Mouse (Mus musculus) erythroblast, adult 5-6 weeks (primary cell): Measurements from ENCODE around the gene Erfe. TPM values are rescaled to one million over a fixed set of nuclear protein-coding genes. Genes with fewer than 3 reads are reported as not detected.

Experiments
- ATAC-seq: replicated peaks from 2 replicates; pipeline ENCODE4 v1.8.0; 2016; ENCODE audit warnings: moderate number of reproducible peaks, mild to moderate bottlenecking, moderate TSS enrichment, inconsistent platforms; ENCODE audit not compliant: poor library complexity, low FRiP score, severe bottlenecking
- total RNA-seq, 2 experiments: library from RNA; stranded (forward) in 1 of 2; stranded (reverse) in 1 of 2; fragments of 150-400 nt in 1 of 2; fragments of 200-764, 138-1000 nt in 1 of 2; gene quantifications; 2 replicates each; pipeline versions ENCODE4 v1.2.3 to v1.2.4; 2015 to 2017; ENCODE audit warnings: low replicate concordance in 2 of 2

Erfe gene
- total RNA-seq (2015; ENCODE audit: low replicate concordance) (0.42 and 2.7 TPM in 2 replicates), total RNA-seq (2017; ENCODE audit: low replicate concordance) (0.70 TPM in 1 of 2 replicates, not detected in the other)

DNA sequence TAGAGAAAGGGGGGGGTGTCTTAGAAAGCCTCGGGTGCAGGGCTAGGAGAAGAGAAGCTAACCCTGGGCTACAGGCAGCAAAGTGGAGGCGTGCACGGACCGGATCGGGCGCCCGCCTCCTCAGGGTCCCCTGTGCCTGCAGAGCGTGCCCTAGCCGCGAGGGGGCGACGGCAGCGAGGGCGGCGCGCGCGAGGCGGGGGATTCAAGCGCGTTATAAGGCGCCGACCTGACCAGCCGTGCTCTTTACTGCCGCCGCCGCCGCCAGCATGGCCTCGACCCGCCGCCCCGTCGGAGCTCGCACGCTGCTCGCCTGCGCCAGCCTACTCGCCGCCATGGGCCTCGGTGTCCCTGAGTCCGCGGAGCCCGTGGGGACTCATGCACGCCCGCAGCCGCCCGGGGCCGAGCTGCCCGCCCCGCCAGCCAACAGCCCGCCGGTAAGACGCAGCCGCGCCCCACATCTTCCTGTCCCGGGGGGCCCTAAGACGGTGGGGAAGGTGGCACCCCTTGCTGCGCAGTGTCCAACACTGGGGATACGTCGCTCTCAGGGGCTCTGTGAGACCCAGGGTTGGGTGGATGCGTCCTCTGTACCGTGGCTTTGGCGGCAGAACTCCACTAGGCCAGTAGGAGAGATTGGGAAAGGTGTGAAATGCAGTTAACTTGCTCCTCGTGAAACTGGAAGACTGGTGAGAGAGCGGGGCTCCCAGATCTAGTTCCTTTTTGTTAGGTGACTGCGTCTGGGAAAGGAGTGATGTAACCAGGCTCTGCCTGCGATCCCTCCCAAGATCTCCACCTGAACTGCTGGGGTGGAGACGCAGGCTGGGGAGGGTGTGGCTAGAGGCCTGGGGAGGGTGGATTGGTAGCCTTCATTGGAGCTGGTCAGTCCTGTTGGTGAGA, at the start of gene Erfe:
Gene Erfe, plus strand, starts transcription at position 216 of the 894 bp plus-strand sequence.
- peak; percentile 87 for ATAC-seq

DNA sequence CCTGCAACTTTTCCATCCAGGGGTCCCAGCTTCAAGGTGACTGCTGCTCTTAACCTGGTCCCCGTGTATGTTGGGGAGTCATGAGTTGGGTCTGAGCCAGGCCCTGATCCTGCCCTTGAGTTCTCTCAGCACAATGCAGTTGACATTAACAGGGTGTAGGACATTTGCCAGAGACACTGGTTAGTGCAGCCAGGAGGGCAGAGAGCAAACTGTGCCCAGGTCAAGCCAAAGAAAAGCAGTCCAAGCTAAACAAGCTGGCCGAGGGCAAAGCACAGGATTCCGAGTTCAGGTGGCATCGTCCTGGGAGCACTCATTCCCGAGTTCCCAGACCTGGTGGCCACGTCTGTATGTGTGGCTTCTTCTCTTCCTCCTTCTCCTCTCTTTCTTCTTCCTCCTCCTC, 48.6 kb upstream of the Erfe start:
- ATAC-seq, result no peak

GRCm38 (mm10) chr1:91321760-91322438, 44.3 kb upstream of the Erfe start, which contains the start of gene Espnl:
Gene Espnl (plus strand): TSS chr1:91322075.
- no peak for ATAC-seq

GRCm38 (mm10) chr1:91324646-91325045, 41.6 kb upstream of the Erfe start:
- no peak for ATAC-seq

- ATAC-seq, result no peak
Measured at GRCm38 (mm10) chr1:91325488-91326042, 40.7 kb upstream of the Erfe start.

DNA sequence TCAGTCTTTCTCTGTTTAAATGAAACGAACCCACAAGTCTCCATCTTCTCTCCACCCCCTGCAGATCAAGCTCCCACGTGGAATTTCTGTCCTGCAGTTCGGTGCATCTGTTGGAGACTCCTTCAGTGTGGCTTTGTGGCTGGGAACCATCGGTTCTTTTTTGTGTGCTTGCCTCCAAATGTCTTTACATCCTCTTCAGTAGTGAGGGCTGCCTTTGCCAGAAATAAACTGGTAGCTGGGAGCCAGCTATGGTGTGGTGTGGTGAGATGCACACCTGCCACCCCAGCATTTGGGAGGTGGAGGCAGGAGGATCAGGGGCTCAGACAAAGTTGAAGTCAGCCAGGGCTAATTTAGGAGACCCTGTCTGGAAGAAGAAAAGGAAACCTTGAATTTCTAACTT, 34.1 kb upstream of the Erfe start:
- ATAC-seq, result no peak

- ATAC-seq, result no peak
Measured at GRCm38 (mm10) chr1:91333582-91333981, 32.6 kb upstream of the Erfe start.

- ATAC-seq, result no peak
Measured at GRCm38 (mm10) chr1:91337355-91337754, 28.9 kb upstream of the Erfe start.

- no peak for ATAC-seq
Measured at GRCm38 (mm10) chr1:91344001-91344400, 22.2 kb upstream of the Erfe start.

DNA sequence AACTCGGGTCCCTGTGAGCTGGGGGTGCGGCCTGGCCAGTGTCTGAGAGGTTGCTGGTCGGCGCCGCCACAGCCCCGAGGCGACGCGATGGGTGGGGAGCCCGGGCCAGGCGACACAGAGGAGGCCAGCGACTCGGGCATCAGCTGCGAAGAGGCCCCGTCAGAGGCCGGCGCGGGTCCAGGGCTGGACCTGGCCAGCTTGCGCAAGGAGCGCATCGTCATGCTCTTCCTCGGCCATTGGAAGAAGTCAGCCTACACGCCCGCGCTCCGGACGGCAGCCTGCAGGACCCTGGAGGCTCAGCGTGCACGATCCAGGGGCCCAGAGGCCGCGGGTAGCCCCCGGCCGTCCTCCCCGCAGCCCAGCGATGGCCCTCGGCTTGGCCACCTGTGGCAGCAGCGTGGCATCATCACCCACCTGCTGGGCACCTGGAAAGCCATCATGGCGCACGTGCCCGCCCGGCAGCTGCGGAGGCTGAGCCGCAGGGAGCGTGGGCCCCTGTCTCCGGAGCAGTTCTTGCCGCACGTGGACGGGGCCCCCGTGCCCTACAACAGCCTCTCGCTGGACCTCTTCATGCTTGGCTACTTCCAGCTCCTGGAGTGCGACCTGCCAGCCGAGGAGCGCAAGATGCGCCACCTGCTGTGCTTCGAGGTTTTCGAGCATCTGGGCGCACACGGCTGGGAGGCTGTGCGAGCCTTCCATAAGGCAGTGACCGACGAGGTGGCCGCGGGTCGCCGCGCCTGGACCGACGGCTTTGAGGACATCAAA, 21.1 kb upstream of the Erfe start:
- no peak for ATAC-seq

GRCm38 (mm10) chr1:91346892-91347291, 19.3 kb upstream of the Erfe start:
- peak; percentile 84 for ATAC-seq

DNA sequence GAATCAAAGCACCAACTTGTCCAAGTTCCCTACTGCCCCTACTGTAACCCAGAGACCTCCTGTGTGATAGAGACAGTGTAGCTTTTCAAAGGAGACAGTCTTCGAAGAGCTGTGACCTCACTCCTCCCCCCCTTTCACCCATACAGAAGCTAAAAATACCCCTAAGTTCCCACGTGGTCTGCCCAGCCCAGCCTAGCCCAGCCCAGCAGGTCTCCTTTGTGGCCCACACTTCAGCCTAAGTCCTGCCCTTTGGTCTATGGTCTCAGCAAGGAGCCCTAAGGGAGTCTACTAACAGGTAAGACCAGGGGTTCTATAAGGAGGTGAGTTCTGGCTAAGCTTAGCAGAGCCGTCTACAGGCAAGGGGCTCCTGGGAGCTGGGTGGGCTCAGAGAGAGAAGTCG, 15.4 kb upstream of the Erfe start, which contains the start of gene Klhl30:
Gene Klhl30, plus strand, starts transcription at position 176 of the 400 bp plus-strand sequence.
- ATAC-seq, result no peak

DNA sequence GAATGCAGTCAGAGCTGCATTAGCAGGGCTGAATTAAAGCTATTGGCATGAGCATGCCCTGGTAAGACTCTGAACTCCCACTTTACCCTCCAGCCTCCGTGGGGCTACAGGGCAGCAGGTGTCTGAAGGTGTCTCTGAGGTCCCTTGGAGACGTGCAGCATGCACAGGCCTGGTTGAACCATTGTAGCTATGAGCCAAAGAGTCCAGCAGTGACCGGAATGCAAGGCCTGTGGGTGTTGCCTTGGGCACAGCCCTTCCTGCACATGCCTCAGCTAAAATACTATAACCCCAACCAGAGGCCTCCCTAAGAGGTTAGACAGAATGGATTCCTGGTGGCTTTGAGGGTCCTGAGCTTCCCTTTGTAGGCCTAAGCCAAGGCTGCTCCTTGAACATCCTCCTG, 15.0 kb upstream of the Erfe start:
- ATAC-seq, result no peak

DNA sequence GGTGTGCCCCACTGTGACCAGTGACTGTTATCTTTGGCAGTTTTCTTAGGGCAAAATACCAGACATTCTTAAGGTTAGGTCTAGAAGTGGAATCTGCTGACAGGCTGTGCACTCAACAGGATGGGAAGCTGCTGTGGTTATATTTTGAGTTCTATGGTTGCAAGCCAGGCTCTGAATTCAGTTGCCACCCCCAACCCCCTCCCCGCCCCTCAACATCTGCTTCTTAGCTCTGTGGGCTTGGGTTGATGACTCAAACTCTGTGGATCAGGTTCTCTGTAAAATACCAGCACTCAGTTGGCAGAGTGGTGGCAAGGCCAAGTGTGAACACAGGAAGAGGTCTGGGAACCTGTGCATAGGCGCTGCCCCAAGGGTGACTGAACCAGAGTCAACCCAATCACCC, 14.0 kb upstream of the Erfe start:
- no peak for ATAC-seq

DNA sequence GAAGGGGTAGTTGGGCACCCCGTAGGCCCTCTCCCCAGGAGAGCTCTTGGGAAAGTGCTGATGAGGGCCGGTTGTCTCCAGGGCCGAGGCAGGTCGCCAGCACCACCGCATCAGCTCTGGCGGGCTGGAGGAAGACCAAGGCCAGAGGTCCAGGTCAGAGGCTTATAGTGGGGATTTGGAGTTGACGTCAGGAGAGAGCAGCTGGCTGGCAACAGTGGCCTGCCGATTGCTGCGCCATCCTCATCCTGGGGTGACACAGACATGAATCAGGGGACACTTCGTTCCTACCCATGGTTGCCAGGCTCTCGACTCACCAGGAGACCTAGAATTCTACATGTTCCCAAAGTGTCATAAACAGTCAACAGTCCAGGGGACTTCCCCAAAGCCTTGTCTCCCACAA, 10.1 kb upstream of the Erfe start:
- no peak for ATAC-seq

DNA sequence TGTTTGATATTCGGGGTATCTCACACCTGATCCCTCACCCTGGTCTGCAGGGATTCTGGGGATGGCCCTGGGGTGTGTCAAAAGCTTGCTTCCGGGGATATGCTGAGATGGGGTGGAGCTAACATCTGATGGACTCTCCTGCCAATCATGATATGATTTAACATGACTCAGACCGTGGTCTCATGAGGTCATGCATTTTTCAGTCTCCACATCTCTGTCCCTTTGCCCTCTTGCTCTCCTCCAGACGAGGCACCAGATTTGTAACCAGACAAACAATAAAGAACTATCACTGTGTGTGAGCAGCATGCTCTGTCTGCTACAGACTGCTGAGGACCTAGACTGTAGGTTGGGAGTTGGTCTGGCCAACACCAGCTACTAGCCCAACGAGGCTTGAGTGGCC, 4.1 kb upstream of the Erfe start:
- ATAC-seq, result no peak

DNA sequence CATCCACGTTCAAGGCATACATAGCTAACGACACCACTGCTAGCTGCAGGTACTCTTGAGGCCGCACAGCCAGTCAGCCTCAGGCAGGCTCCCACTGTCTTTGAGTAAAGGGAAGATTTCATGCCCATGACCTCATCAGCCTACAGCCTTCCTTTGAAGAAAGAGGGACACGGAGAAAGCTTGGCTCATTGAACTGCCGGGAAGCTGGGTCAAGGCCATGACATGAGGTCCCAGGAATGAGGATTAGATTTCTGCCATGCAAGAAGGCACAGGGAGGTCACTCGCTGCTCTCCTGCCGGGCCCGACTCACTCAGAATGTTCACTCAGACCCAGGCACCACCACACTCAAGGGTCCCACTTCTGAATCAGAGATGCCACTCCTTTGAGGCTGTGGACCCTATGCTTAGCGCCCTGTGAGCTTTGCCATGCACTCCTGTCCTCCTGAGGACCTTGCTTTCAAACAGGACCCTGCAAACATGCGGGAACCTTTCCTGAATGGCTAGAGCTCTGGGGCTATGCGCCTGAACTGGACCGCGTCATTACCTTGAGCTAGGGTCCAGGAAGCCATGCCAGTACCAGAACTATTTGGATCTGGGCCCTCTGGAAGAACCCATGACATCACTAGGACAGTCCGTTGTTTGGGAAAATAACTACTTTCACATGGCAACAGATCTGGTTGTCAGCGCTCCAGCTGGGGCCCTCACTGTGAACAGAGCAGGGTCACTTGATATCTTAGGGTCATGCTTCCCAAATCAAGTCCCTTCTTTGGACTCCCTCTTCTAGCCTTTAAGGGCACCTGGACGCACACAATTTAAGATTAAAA, 1.2 kb upstream of the Erfe start:
- ATAC-seq, result no peak

DNA sequence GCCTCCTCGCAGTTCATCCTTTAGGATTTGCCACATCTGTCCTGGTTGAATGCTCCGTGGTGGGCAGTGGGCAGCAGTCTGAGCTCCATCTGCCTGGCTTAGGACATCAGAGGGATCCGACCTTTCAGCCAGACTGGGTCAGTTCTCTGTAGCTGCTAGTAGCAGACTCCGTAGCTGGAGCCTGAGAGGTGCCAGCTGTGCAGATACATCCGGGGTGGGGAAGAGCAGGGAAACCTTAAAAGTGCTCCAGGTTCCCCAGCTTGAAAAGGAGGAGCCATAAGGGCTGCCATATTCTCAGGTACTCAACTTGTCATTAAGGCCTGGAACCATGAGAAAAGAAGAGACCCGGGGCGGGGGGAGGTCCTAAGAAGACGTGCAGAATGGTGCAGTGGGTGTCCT, 415 bp upstream of the Erfe start:
- no peak for ATAC-seq

DNA sequence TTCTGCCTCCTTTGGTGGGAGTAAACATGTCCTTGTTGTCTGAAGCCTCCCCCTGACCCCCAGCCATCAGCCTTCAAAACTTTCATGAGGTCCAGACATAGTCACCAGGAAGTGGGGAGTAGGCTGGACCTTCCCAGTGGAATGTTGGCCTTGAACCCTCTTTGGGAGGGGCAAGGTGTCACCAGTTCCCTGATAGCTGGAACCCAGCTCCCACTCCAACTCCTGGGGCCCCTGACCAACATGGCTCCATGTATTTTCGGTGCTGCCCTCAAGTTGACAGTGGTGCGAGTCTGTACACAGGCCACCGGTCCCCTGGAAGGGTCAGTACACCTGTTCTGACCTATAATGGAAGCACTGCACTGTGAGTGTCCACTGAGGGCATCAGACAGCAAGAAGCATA, 1.1 kb downstream of the Erfe start:
- no peak for ATAC-seq
